ENCODE assay signal across 8 mouse cellular contexts in the genomic region with DNA sequence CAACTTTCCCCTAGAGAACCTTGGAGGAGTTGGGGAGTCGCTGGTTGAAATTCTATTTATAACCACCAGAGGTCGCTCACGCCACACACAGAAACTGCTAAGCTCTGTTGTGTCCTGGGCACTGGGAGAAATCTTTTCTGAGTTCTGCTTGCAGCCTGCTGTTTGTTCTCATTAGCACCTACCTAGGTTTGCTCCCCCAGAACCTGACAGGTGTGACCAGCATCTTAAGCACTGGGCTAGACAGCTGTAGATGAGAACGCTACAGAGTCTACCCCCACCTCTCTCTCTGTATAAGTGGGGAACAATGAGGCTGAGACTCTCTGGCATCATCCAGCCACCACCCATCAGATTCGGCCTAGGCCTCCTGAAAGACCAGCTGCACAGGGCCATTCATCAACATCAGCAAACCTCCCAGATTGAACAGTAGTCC. TPM values are rescaled to one million over a fixed set of nuclear protein-coding genes. Genes with fewer than 3 reads are reported as not detected.
DNase-seq lines count a peak whose midpoint lies in the region; ATAC-seq lines count a peak whose summit lies in the region.

No protein-coding gene starts in this region.

- 12% methylated on average over 5 of the region's 5 CpGs for WGBS in midbrain, embryonic 13.5 days

- no peak overlapping the region for H3K9ac ChIP-seq in midbrain, embryonic 13.5 days (replicated peaks)

- H3K4me3 ChIP-seq in midbrain, embryonic 13.5 days (replicated peaks), result no peak overlapping the region

- H3K4me2 ChIP-seq in midbrain, embryonic 13.5 days (replicated peaks), result no peak overlapping the region

- ATAC-seq in midbrain, embryonic 13.5 days, result peak; percentile 76

- 0 out of 2 replicates have a peak overlapping the region, but pooled peaks have one; percentile 21 for H3K27ac ChIP-seq in midbrain, embryonic 13.5 days

- no peaks in the 10 kb centered on the region for H3K9me3 ChIP-seq in midbrain, embryonic 13.5 days

- peak; percentile 34 for DNase-seq in gastrocnemius, adult 18-20 months (ENCODE audit: low spot score)
- DNase-seq in gastrocnemius, postnatal 4 days (ENCODE audit: low spot score in 2 of 2), result no peak
- peak; percentile 46 for DNase-seq in CD8-positive naive resting alpha-beta T cell, adult 2 months (ENCODE audit: low read depth in 2 of 2, low spot score in 2 of 2)
- peak; percentile 59 to 67 for DNase-seq in cerebellum, postnatal 14 days
- peak; percentile 42 to 68 for DNase-seq in heart, postnatal 10 days
- DNase-seq in layer of hippocampus, postnatal 14 days (ENCODE audit: low spot score in 2 of 2), result peak; percentile 55 to 56
- DNase-seq in testis, postnatal 14 days (ENCODE audit: low spot score), result peak; percentile 35

- H3K36me3 ChIP-seq in midbrain, embryonic 13.5 days, result no peaks in the 10 kb centered on the region

- no peaks in the 10 kb centered on the region for H3K4me1 ChIP-seq in midbrain, embryonic 13.5 days (replicated peaks)

- H3K27me3 ChIP-seq in midbrain, embryonic 13.5 days, result peaks cover 2% of the 10 kb centered on the region; the same call in 1 of the 2 replicates

- intact Hi-C loops in heart, postnatal 10 days (cut with DNase I), result loop anchor here (1.0 to 5.0 kb wide), 2 partner anchors 1472 to 1600 kb away; no protein-coding TSS in a partner anchor

RNA-seq across cellular contexts. Expression of a gene that starts 17.1 kb away (rescaled TPM):
- total RNA-seq in gastrocnemius, adult 18-20 months (2021), result 10 to 100 TPM; 21.7 to 24.4 TPM
- 10 to 100 TPM; 52.0 to 55.5 TPM for total RNA-seq in gastrocnemius, postnatal 4 days (2021)
- total RNA-seq in heart, postnatal 10 days (2021), result 10 to 100 TPM; 87.4 to 89.9 TPM
- 10 to 100 TPM; 88.7 to 96.0 TPM for total RNA-seq in layer of hippocampus, postnatal 14 days (2021)
- 12.0 and 12.1 TPM in 2 replicates for polyA plus RNA-seq in midbrain, embryonic 13.5 days (2015; fragmentation: Nextera tagmentation; extraction: Ambion mirVana)

Comparison
In these comparisons a context has a peak if more than half of its experiments do, and no peak if none do; other contexts are left out.
1. DNase-seq: peak in gastrocnemius, adult 18-20 months (single experiment), CD8-positive naive resting alpha-beta T cell, adult 2 months (2 of 2), cerebellum, postnatal 14 days (2 of 2), heart, postnatal 10 days (2 of 2), layer of hippocampus, postnatal 14 days (2 of 2) and testis, postnatal 14 days (single experiment); none in gastrocnemius, postnatal 4 days (0 of 2).